Mouse (Mus musculus): ENCODE measurements around the gene Dhx58. TPM values are rescaled to one million over a fixed set of nuclear protein-coding genes. Genes with fewer than 3 reads are reported as not detected.

Dhx58 gene
- polyA plus RNA-seq, 1 experiment from 2014 or later, result 1.5 TPM

DNA sequence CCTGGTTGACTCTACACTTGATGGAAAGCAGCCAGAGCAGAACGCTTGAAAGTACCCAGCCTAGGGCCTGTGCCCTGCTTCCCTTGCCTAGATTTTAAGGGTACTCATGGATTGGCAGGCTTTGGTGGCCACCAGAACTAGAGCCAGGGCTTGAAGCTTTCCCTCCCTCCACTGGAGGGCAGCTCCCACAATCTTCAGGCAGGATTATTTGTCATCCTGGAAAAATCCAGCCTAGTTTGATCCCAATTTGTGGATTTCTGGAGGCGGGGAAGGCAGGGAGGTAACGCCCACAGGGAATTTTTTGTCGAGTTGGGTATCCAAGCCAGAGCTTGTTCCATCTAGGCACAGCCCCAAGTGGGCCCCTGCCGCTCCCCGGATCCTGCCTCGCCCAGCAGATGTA, 13.7 kb downstream of the Dhx58 start:
- Histone ChIP-seq H3K9me3 (replicated peaks) (no peaks in the 10 kb centered on the region), H3K9ac (no peak overlapping the region), H3K27me3 (replicated peaks) (peaks cover 57% of the 10 kb centered on the region), H3K36me3 (no peaks in the 10 kb centered on the region), H3K4me3 (no peak overlapping the region), H3K27ac (no peak overlapping the region), H3K4me2 (no peak overlapping the region), H3K4me1 (peaks cover 13% of the 10 kb centered on the region)
- no peak for ATAC-seq
- WGBS (ENCODE audit: insufficient replicate concordance), result 58% methylated on average over 7 of the region's 7 CpGs

GRCm38 (mm10) chr11:100688443-100688842, 15.6 kb downstream of the Dhx58 start:
- H3K36me3 ChIP-seq, result no peaks in the 10 kb centered on the region
- H3K9ac ChIP-seq, result no peak overlapping the region
- no peak overlapping the region for H3K4me3 ChIP-seq
- no peak overlapping the region for H3K4me2 ChIP-seq
- no peak for ATAC-seq
- H3K9me3 ChIP-seq (replicated peaks), result no peaks in the 10 kb centered on the region
- H3K27me3 ChIP-seq (replicated peaks), result peaks cover 55% of the 10 kb centered on the region
- H3K27ac ChIP-seq, result no peak overlapping the region
- WGBS (ENCODE audit: insufficient replicate concordance), result 55% methylated on average over 4 of the region's 4 CpGs
- H3K4me1 ChIP-seq, result peaks cover 13% of the 10 kb centered on the region

DNA sequence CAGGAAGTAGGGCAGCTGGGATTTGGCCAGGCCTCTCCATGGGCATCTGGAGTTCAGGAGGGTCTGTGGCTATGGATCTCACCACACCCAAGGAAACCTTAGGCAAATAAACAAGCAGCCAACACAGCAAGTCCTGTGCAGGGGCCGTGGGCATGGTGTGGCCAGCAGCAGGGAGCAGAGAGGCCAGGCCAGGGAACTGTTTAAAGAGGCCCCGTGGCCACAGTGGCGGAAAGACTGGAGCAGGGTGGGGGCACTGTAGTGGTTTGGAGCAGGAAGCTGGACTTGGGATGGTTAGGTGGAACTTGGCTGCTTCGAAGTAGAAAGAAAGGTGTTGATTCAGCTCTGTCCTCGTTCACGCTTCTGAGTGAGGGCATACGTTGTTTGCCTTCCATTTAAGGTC, 16.8 kb downstream of the Dhx58 start:
- H3K9ac ChIP-seq, result no peak overlapping the region
- no peak overlapping the region for H3K27ac ChIP-seq
- WGBS (ENCODE audit: insufficient replicate concordance), result 61% methylated on average over 7 of the region's 7 CpGs
- H3K4me3 ChIP-seq, result no peak overlapping the region
- H3K27me3 ChIP-seq (replicated peaks), result peaks cover 55% of the 10 kb centered on the region
- no peak overlapping the region for H3K4me2 ChIP-seq
- no peaks in the 10 kb centered on the region for H3K36me3 ChIP-seq
- no peaks in the 10 kb centered on the region for H3K9me3 ChIP-seq (replicated peaks)
- peaks cover 8% of the 10 kb centered on the region for H3K4me1 ChIP-seq
- no peak for ATAC-seq

DNA sequence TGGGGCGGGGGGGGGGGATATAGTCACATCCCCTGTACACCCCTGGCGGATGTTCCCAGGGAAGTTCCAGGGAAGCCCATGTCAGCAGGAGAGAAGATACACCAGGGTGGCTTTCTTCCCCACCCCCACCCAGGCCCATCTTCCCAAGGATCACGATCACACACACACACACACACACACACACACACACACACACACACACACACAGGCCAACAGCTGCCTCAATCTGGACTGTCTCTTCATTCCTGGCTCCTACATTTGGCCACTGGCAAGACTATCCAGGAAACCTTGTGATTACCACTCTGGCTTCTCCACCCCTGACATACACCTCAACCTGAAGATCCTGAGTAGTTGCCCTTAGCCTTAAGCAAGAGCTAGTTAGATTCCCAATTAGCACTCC, 18.7 kb downstream of the Dhx58 start:
- H3K36me3 ChIP-seq, result no peaks in the 10 kb centered on the region
- H3K9me3 ChIP-seq (replicated peaks), result no peaks in the 10 kb centered on the region
- no peak overlapping the region for H3K4me3 ChIP-seq
- H3K4me2 ChIP-seq, result no peak overlapping the region
- H3K27ac ChIP-seq, result no peak overlapping the region
- H3K9ac ChIP-seq, result no peak overlapping the region
- ATAC-seq, result no peak
- no peaks in the 10 kb centered on the region for H3K4me1 ChIP-seq
- peaks cover 42% of the 10 kb centered on the region for H3K27me3 ChIP-seq (replicated peaks)
- WGBS (ENCODE audit: insufficient replicate concordance), result 62% methylated on average over 2 of the region's 3 CpGs

DNA sequence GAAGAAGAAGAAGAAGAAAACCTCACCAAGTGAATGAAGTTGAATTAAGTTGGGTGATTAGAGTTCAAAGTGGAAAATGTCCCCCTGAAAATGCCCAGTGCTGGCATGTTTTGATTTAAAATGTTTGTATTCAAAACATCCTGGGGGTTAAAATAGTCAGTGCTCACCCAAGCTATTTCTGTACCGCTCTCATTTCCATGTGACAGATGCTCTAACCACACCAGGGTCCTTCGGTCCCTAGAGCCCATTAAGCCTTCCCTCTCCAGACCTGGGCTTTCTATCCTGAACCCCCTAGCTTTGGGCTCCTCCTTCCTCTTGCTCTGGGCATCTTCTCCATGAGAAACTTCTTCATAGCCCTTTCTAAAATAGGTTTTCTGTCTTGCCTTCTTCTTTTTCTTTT, 20.0 kb downstream of the Dhx58 start:
- 63% methylated on average over 2 of the region's 2 CpGs for whole genome bisulfite sequencing (ENCODE audit: insufficient replicate concordance)
- ATAC-seq, result no peak
- Histone ChIP-seq H3K4me2 (no peak overlapping the region), H3K27ac (no peak overlapping the region), H3K36me3 (no peaks in the 10 kb centered on the region), H3K27me3 (replicated peaks) (peaks cover 39% of the 10 kb centered on the region; the same call in 1 of the 2 replicates), H3K4me1 (no peaks in the 10 kb centered on the region), H3K9me3 (replicated peaks) (no peaks in the 10 kb centered on the region), H3K4me3 (no peak overlapping the region), H3K9ac (no peak overlapping the region)

DNA sequence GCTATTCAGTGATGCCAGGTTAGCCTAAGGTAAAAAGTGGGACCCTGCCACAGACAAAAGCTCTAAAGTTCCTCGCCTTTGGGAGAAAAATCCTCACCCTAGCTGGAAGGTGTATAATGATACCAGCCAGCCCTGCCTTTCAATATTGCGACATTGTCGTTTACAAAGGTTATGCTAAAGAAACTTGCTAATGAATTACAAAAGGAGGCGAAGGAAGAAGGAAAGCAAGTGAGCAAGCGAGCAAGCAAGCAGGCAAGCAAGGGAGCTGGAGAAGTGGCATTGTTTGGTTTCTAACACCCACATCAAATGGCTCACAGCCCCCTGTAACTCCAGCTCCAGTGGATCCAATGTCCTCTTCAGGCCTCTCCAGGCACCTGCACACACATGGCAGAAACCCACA, 21.5 kb downstream of the Dhx58 start:
- no peak overlapping the region for H3K4me3 ChIP-seq
- H3K36me3 ChIP-seq, result no peaks in the 10 kb centered on the region
- no peak for ATAC-seq
- H3K27me3 ChIP-seq (replicated peaks), result peaks cover 49% of the 10 kb centered on the region; the same call in 1 of the 2 replicates
- no peak overlapping the region for H3K9ac ChIP-seq
- H3K4me2 ChIP-seq, result no peak overlapping the region
- no peaks in the 10 kb centered on the region for H3K9me3 ChIP-seq (replicated peaks)
- WGBS (ENCODE audit: insufficient replicate concordance), result 66% methylated on average over 5 of the region's 5 CpGs
- H3K27ac ChIP-seq, result no peak overlapping the region
- no peaks in the 10 kb centered on the region for H3K4me1 ChIP-seq

GRCm38 (mm10) chr11:100681826-100682225, 22.2 kb downstream of the Dhx58 start:
- H3K9ac ChIP-seq, result no peak overlapping the region
- no peak overlapping the region for H3K4me2 ChIP-seq
- no peaks in the 10 kb centered on the region for H3K9me3 ChIP-seq (replicated peaks)
- H3K4me3 ChIP-seq, result no peak overlapping the region
- ATAC-seq, result no peak
- 68% methylated on average over 5 of the region's 5 CpGs for WGBS (ENCODE audit: insufficient replicate concordance)
- H3K4me1 ChIP-seq, result no peaks in the 10 kb centered on the region
- no peaks in the 10 kb centered on the region for H3K36me3 ChIP-seq
- no peak overlapping the region for H3K27ac ChIP-seq
- H3K27me3 ChIP-seq (replicated peaks), result peaks cover 54% of the 10 kb centered on the region; the same call in 1 of the 2 replicates

DNA sequence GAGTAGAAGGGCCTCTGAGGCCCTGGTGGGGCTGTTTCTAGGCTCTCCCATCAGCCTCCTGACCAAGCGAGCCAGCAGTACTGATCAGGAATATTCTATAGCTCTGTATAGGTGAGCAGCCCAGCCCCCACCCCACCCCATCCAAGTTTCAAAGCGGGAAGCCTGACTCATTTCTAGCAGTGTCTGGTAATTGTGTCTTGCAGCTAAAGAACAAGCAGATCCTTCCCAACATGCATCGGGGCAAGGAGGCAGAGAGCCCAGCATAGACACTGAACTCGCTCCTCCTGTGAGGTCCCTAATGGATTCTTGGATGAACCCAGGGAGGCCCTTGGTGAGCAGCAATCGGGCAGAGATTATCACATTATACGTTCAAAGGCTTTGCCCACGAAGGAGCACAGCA, 26.3 kb downstream of the Dhx58 start:
- Histone ChIP-seq H3K27me3 (replicated peaks) (peaks cover 73% of the 10 kb centered on the region), H3K4me1 (no peaks in the 10 kb centered on the region), H3K9me3 (replicated peaks) (no peaks in the 10 kb centered on the region), H3K27ac (no peak overlapping the region), H3K4me3 (no peak overlapping the region), H3K9ac (no peak overlapping the region), H3K4me2 (no peak overlapping the region), H3K36me3 (no peaks in the 10 kb centered on the region)
- no peak for ATAC-seq
- WGBS (ENCODE audit: insufficient replicate concordance), result 35% methylated on average over 7 of the region's 7 CpGs

GRCm38 (mm10) chr11:100673169-100673568, 30.9 kb downstream of the Dhx58 start:
- Histone ChIP-seq H3K4me2 (peak overlapping the region; percentile 9), H3K27ac (no peak overlapping the region), H3K9me3 (replicated peaks) (no peaks in the 10 kb centered on the region), H3K36me3 (no peaks in the 10 kb centered on the region), H3K27me3 (replicated peaks) (peaks cover 74% of the 10 kb centered on the region), H3K4me1 (no peaks in the 10 kb centered on the region), H3K9ac (no peak overlapping the region), H3K4me3 (no peak overlapping the region)
- ATAC-seq, result no peak
- WGBS (ENCODE audit: insufficient replicate concordance), result 15% methylated on average over 23 of the region's 23 CpGs

GRCm38 (mm10) chr11:100671956-100672355, 32.1 kb downstream of the Dhx58 start:
- ATAC-seq, result no peak
- no peak overlapping the region for H3K4me3 ChIP-seq
- H3K9ac ChIP-seq, result no peak overlapping the region
- no peaks in the 10 kb centered on the region for H3K36me3 ChIP-seq
- 20% methylated on average over 2 of the region's 2 CpGs for WGBS (ENCODE audit: insufficient replicate concordance)
- no peaks in the 10 kb centered on the region for H3K9me3 ChIP-seq (replicated peaks)
- peaks cover 63% of the 10 kb centered on the region for H3K27me3 ChIP-seq (replicated peaks)
- H3K27ac ChIP-seq, result no peak overlapping the region
- H3K4me2 ChIP-seq, result no peak overlapping the region
- H3K4me1 ChIP-seq, result no peaks in the 10 kb centered on the region

GRCm38 (mm10) chr11:100671049-100671448, 33.0 kb downstream of the Dhx58 start:
- H3K27me3 ChIP-seq (replicated peaks), result peaks cover 55% of the 10 kb centered on the region
- WGBS (ENCODE audit: insufficient replicate concordance), result 61% methylated on average over 1 of the region's 1 CpGs

DNA sequence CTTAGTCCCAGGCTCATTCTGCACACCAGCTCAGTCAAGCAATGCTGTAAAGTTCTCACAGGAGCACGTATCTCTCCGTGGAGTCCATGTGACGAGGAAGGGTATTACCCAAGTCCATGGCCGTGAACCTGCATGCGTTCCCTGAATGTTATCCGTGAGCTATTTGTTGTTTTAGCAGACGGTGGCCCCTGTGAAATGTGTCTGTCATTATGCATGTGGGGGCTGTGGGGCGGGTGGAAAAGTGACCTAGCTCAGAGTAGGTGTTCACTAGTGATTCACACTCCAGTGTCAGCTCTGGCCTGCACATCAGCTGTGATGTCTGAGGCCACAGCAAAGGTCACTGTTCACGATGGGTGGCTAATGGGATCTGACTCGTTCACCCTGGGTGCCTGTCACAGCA, 44.3 kb downstream of the Dhx58 start:
- no peak overlapping the region for H3K27ac ChIP-seq
- no peaks in the 10 kb centered on the region for H3K36me3 ChIP-seq
- peaks cover 7% of the 10 kb centered on the region; the same call in 1 of the 2 replicates for H3K4me1 ChIP-seq
- ATAC-seq, result no peak
- H3K27me3 ChIP-seq (replicated peaks), result no peaks in the 10 kb centered on the region; the same call in 1 of the 2 replicates
- H3K4me3 ChIP-seq, result no peak overlapping the region
- no peaks in the 10 kb centered on the region for H3K9me3 ChIP-seq (replicated peaks)
- H3K4me2 ChIP-seq, result no peak overlapping the region
- 68% methylated on average over 10 of the region's 10 CpGs for WGBS (ENCODE audit: insufficient replicate concordance)
- no peak overlapping the region for H3K9ac ChIP-seq

More at GRCm38 (mm10) chr11:100671049-100671448, 33.0 kb downstream of the Dhx58 start:
- Histone ChIP-seq H3K4me2 (no peak overlapping the region), H3K4me1 (no peaks in the 10 kb centered on the region), H3K9ac (no peak overlapping the region), H3K4me3 (no peak overlapping the region), H3K9me3 (replicated peaks) (no peaks in the 10 kb centered on the region), H3K27ac (no peak overlapping the region), H3K36me3 (no peaks in the 10 kb centered on the region)
- ATAC-seq, result no peak

DNA sequence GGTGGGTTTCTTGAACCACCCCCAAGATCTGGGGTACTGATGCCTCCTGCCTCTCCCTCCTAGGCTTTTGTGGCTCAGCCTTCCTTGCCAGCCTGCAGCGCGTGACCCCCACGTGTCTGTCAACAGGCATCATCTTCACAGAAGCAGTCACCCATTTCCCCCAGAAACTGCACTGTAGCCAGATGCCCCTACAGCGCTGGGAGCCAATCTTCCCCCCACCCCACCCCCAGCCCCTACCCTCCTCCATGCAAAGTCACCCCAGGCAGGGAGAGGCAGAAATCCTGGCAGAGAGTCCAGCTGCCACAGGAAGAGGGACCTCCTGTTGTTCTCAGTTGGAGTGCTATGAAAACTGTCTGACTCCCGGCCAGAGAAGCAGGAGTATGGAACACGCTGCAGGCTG, 47.6 kb downstream of the Dhx58 start:
- no peak overlapping the region for H3K4me3 ChIP-seq
- H3K4me1 ChIP-seq, result peaks cover 7% of the 10 kb centered on the region; the same call in 1 of the 2 replicates
- H3K4me2 ChIP-seq, result no peak overlapping the region
- no peak for ATAC-seq
- H3K27ac ChIP-seq, result no peak overlapping the region
- H3K36me3 ChIP-seq, result no peaks in the 10 kb centered on the region
- H3K27me3 ChIP-seq (replicated peaks), result peaks cover 26% of the 10 kb centered on the region
- no peak overlapping the region for H3K9ac ChIP-seq
- WGBS (ENCODE audit: insufficient replicate concordance), result 23% methylated on average over 6 of the region's 6 CpGs
- no peaks in the 10 kb centered on the region for H3K9me3 ChIP-seq (replicated peaks)
